Mouse (Mus musculus): Measurements from ENCODE around the gene Rab5b.

The Rab5b gene

GRCm38 (mm10) chr10:128699006-128699405 lies 2.9 kb upstream of the Rab5b start:
- DNase-seq (ENCODE audit: low read depth, low spot score): no peak

- no peak for DNase-seq (ENCODE audit: low read depth, low spot score)
Observed at GRCm38 (mm10) chr10:128697072-128697725, 1.1 kb upstream of the Rab5b start.

- DNase-seq (ENCODE audit: low read depth, low spot score): peak; percentile 15
Observed at GRCm38 (mm10) chr10:128695411-128695991, 563 bp downstream of the Rab5b start.

- DNase-seq (ENCODE audit: low read depth, low spot score): peak; percentile 72
Observed at GRCm38 (mm10) chr10:128674469-128675008, 21.5 kb downstream of the Rab5b start.

- peak; percentile 91 for DNase-seq (ENCODE audit: low read depth, low spot score)
Observed at GRCm38 (mm10) chr10:128673763-128674468, 22.1 kb downstream of the Rab5b start, which contains the start of gene Suox. Gene Suox (minus strand): TSS chr10:128674073.

GRCm38 (mm10) chr10:128671148-128671547 lies 24.9 kb downstream of the Rab5b start:
- no peak for DNase-seq (ENCODE audit: low read depth, low spot score)

GRCm38 (mm10) chr10:128668790-128669672 lies 27.0 kb downstream of the Rab5b start:
- peak; percentile 82 for DNase-seq (ENCODE audit: low read depth, low spot score)

- no peak for DNase-seq (ENCODE audit: low read depth, low spot score)
Observed at GRCm38 (mm10) chr10:128665806-128666205, 30.3 kb downstream of the Rab5b start.

GRCm38 (mm10) chr10:128665307-128665706 lies 30.8 kb downstream of the Rab5b start:
- no peak for DNase-seq (ENCODE audit: low read depth, low spot score)

GRCm38 (mm10) chr10:128664808-128665207 lies 31.3 kb downstream of the Rab5b start:
- DNase-seq (ENCODE audit: low read depth, low spot score): no peak

GRCm38 (mm10) chr10:128663441-128664220 lies 32.4 kb downstream of the Rab5b start:
- DNase-seq (ENCODE audit: low read depth, low spot score): no peak

- DNase-seq (ENCODE audit: low read depth, low spot score): no peak
Observed at GRCm38 (mm10) chr10:128662465-128662864, 33.6 kb downstream of the Rab5b start.

GRCm38 (mm10) chr10:128659490-128659889 lies 36.6 kb downstream of the Rab5b start:
- DNase-seq (ENCODE audit: low read depth, low spot score): no peak

GRCm38 (mm10) chr10:128657844-128658243 lies 38.2 kb downstream of the Rab5b start:
- DNase-seq (ENCODE audit: low read depth, low spot score): no peak

GRCm38 (mm10) chr10:128656731-128657130 lies 39.3 kb downstream of the Rab5b start:
- no peak for DNase-seq (ENCODE audit: low read depth, low spot score)

GRCm38 (mm10) chr10:128655254-128655653 lies 40.8 kb downstream of the Rab5b start:
- no peak for DNase-seq (ENCODE audit: low read depth, low spot score)

GRCm38 (mm10) chr10:128653866-128654265 lies 42.2 kb downstream of the Rab5b start:
- no peak for DNase-seq (ENCODE audit: low read depth, low spot score)

GRCm38 (mm10) chr10:128646139-128647089 lies 49.6 kb downstream of the Rab5b start:
- peak; percentile 70 for DNase-seq (ENCODE audit: low read depth, low spot score)
